Comparison of ENCODE assay signal across 9 mouse cellular contexts in genomic region chr4:53253680-53254079, GRCm38 (mm10).
DNase-seq lines count a peak whose midpoint lies in the region; ATAC-seq and TF ChIP-seq lines count a peak whose summit lies in the region.
"Had no signal": no experiment of that assay in that cellular context is flagged by ENCODE, and none has a peak within 500 bp of the region (broad histone marks: within the 10 kb centered on the region; RNA-seq: fewer than 3 reads in every experiment).

No protein-coding gene starts in this region.

- peak overlapping the region; percentile 61; the same call in 1 of the 2 replicates for H3K27ac ChIP-seq in layer of hippocampus, adult 2 months
- H3K27ac ChIP-seq: lung, embryonic 15.5 days had no signal

- no peak for TF ChIP-seq CTCF in layer of hippocampus, adult 2 months (conservative IDR thresholded peaks at IDR 0.05)

- no peak for ATAC-seq in megakaryocyte progenitor cell, adult 5-6 weeks (replicated peaks; ENCODE audit: poor library complexity)
- no peak for ATAC-seq in erythroblast, adult 5-6 weeks (replicated peaks; ENCODE audit: low FRiP score, poor library complexity, severe bottlenecking)

- no peak overlapping the region for H3K4me3 ChIP-seq in layer of hippocampus, adult 2 months
- H3K4me3 ChIP-seq: lung, embryonic 15.5 days had no signal

- DNase-seq in layer of hippocampus, adult 2 months (ENCODE audit: low spot score in 2 of 2) = peak; percentile 33 to 42
- DNase-seq in layer of hippocampus, adult 9-10 months (ENCODE audit: low spot score) = no peak
- peak; percentile 38 for DNase-seq in ZHBTc4 (ENCODE audit: low read depth, low spot score)
- peak; percentile 51 for DNase-seq in cerebellum, adult 9-11 months
- DNase-seq in layer of hippocampus, postnatal 14 days (ENCODE audit: low spot score in 2 of 2) = peak; percentile 46 to 78
- no peak for DNase-seq in adrenal gland, adult (ENCODE audit: inconsistent age in 2 of 2, low spot score in 1 of 2)

Comparison
In these comparisons a context has a peak if more than half of its experiments do, and no peak if none do; other contexts are left out.
1. DNase-seq: peak in layer of hippocampus, adult 2 months (2 of 2), ZHBTc4 (single experiment), cerebellum, adult 9-11 months (single experiment) and layer of hippocampus, postnatal 14 days (2 of 2); none in layer of hippocampus, adult 9-10 months (single experiment) and adrenal gland, adult (0 of 2).